Mouse (Mus musculus): ENCODE measurements around the gene Hivep3. TPM values are rescaled to one million over a fixed set of nuclear protein-coding genes. Genes with fewer than 3 reads are reported as not detected.
A peak's percentile ranks its signal among the peaks of the same experiment; 100 is the strongest.

Gene Hivep3
- polyA plus RNA-seq, 1 experiment from 2014 or later = 24.0 TPM

DNA sequence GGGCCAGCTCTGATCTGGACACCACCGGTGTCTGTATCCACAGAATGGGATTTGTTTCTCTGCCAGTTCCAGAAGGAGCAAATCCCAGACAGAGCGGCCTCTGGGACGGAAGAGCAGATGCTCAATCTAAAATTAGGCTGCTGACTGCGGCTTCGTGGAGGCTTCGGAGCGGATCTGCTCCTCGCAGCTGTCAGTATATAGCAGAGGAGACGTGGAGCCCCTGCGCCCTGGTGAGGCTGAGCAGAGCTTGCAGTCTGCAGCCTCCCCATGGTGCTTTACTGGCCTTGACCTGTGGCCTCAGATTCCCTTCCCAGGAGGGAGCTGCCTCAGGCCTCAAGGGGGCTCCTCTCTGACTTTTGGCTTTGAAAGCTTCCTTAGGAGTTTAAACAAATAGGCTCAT lies 290.5 kb downstream of the Hivep3 start:
- no peak overlapping the region for H3K4me3 ChIP-seq
- 40% methylated on average over 10 of the region's 10 CpGs for WGBS
- ATAC-seq (ENCODE audit: borderline replicate concordance, extremely low read depth, low FRiP score, low TSS enrichment) = peak; percentile 62; the same call in 1 of the 2 replicates
- no peak overlapping the region for H3K4me2 ChIP-seq
- no peaks in the 10 kb centered on the region for H3K36me3 ChIP-seq
- H3K4me1 ChIP-seq = no peaks in the 10 kb centered on the region
- H3K27me3 ChIP-seq = no peaks in the 10 kb centered on the region
- H3K27ac ChIP-seq = no peak overlapping the region
- H3K9me3 ChIP-seq = no peaks in the 10 kb centered on the region
- no peak overlapping the region for H3K9ac ChIP-seq

- 77% methylated on average over 1 of the region's 1 CpGs for WGBS
- Histone ChIP-seq H3K9ac (no peak overlapping the region), H3K4me3 (no peak overlapping the region), H3K9me3 (no peaks in the 10 kb centered on the region), H3K27me3 (peaks cover 13% of the 10 kb centered on the region; the same call in 1 of the 2 replicates), H3K4me2 (no peak overlapping the region), H3K4me1 (peaks cover 4% of the 10 kb centered on the region; the same call in 1 of the 2 replicates), H3K27ac (no peak overlapping the region), H3K36me3 (no peaks in the 10 kb centered on the region)
- no peak for ATAC-seq (ENCODE audit: borderline replicate concordance, extremely low read depth, low FRiP score, low TSS enrichment)
Observed at GRCm38 (mm10) chr4:120027671-120028070, 294.1 kb downstream of the Hivep3 start.

- Histone ChIP-seq H3K27ac (no peak overlapping the region), H3K27me3 (peaks cover 35% of the 10 kb centered on the region), H3K4me3 (no peak overlapping the region), H3K9me3 (no peaks in the 10 kb centered on the region), H3K36me3 (no peaks in the 10 kb centered on the region), H3K4me2 (no peak overlapping the region), H3K9ac (no peak overlapping the region), H3K4me1 (peaks cover 12% of the 10 kb centered on the region)
- WGBS = 70% methylated on average over 1 of the region's 1 CpGs
- ATAC-seq (ENCODE audit: borderline replicate concordance, extremely low read depth, low FRiP score, low TSS enrichment) = no peak
Observed at GRCm38 (mm10) chr4:120029937-120030336, 296.4 kb downstream of the Hivep3 start.

DNA sequence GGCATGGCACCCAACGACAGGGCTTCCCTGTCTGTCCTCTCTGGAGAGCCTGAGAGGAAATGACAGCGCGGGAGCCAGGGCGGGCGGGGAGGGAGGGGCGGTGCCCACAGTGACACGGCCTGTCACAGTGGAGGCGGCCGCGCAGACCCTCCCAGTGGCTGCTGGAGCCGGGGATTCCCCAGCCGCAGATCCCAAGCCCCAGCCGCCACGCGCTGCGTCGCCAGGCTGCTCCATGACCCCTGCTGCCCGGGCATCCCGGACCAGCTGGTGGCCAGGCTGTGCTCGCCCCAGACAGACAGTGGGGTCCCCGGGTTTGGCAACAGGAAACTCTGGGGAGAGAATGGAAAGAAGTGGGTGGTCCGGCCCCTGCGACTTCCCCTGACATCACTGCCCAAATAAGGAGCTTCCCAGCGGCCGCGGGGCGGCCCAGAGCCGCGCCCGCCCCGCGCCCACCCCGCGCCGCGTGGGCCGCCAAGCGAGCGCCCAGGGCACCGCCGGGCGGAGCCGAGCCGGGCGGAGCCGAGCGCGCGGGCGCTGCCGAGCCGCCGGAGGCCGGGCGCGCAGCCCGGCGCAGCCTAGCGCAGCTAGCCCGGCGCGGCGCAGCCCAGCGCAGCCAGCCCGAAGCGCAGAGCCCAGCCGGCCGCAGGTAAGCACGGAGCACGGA lies 298.9 kb downstream of the Hivep3 start:
- Histone ChIP-seq H3K27me3 (peaks cover 50% of the 10 kb centered on the region), H3K4me1 (peaks cover 12% of the 10 kb centered on the region), H3K4me3 (peak overlapping the region; percentile 64), H3K9ac (peak overlapping the region; percentile 61), H3K4me2 (peak overlapping the region; percentile 99), H3K27ac (peak overlapping the region; percentile 58), H3K9me3 (no peaks in the 10 kb centered on the region), H3K36me3 (no peaks in the 10 kb centered on the region)
- peak; percentile 90 for ATAC-seq (ENCODE audit: borderline replicate concordance, extremely low read depth, low FRiP score, low TSS enrichment)
- WGBS = 2% methylated on average over 58 of the region's 70 CpGs

DNA sequence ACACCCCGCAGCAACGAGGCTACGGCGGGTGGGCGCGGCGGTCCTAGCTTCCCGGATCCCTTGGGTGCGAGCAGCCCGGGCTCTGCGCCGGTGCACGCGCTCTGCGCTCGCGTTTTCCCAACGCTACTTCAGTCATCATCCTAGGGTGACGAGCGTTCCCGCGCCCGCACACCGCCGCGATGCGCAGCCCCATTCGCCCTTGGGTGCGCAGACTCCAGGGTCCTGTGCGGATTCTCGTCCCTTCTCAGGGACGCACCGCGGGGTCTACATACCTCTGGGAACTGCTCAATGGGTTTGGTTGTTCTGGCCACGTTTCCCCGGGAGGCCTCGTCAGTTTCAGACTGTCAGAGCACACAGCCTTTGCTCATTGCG lies 299.4 kb downstream of the Hivep3 start:
- Histone ChIP-seq H3K9ac (peak overlapping the region; percentile 61), H3K27ac (no peak overlapping the region), H3K36me3 (no peaks in the 10 kb centered on the region), H3K4me2 (peak overlapping the region; percentile 99), H3K4me1 (peaks cover 12% of the 10 kb centered on the region), H3K4me3 (peak overlapping the region; percentile 64), H3K27me3 (peaks cover 50% of the 10 kb centered on the region), H3K9me3 (no peaks in the 10 kb centered on the region)
- WGBS = under 1% methylated on average over 38 of the region's 38 CpGs
- no peak for ATAC-seq (ENCODE audit: borderline replicate concordance, extremely low read depth, low FRiP score, low TSS enrichment)

- Histone ChIP-seq H3K9ac (no peak overlapping the region), H3K4me2 (no peak overlapping the region), H3K36me3 (no peaks in the 10 kb centered on the region), H3K9me3 (no peaks in the 10 kb centered on the region), H3K27me3 (peaks cover 54% of the 10 kb centered on the region), H3K4me1 (peaks cover 12% of the 10 kb centered on the region), H3K4me3 (no peak overlapping the region), H3K27ac (no peak overlapping the region)
- no peak for ATAC-seq (ENCODE audit: borderline replicate concordance, extremely low read depth, low FRiP score, low TSS enrichment)
- WGBS = 87% methylated on average over 4 of the region's 4 CpGs
Observed at GRCm38 (mm10) chr4:120036294-120036693, 302.7 kb downstream of the Hivep3 start.

DNA sequence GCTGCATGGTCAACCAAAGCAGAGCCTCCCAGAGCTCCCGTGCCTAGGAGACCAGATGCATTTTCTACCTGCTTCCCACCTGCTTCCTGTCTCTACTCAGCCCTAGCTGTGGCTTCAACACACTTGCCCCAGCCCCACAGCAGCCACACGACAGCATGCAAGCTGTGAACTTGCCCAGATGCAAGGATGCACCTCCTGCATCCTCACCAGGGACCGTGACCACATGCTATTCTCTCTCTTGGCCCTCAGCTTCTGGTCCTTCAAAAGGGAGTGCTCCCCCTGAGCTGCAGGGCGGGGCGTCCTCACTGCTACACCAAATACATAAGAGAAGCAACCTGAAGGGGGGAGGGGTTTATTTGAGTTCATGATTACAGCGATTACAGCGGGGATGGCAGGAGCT lies 303.4 kb downstream of the Hivep3 start:
- no peaks in the 10 kb centered on the region for H3K9me3 ChIP-seq
- no peaks in the 10 kb centered on the region for H3K36me3 ChIP-seq
- peaks cover 46% of the 10 kb centered on the region for H3K27me3 ChIP-seq
- WGBS = 35% methylated on average over 7 of the region's 7 CpGs
- H3K4me2 ChIP-seq = no peak overlapping the region
- H3K4me1 ChIP-seq = peaks cover 11% of the 10 kb centered on the region
- no peak for ATAC-seq (ENCODE audit: borderline replicate concordance, extremely low read depth, low FRiP score, low TSS enrichment)
- H3K4me3 ChIP-seq = no peak overlapping the region
- no peak overlapping the region for H3K9ac ChIP-seq
- no peak overlapping the region for H3K27ac ChIP-seq

GRCm38 (mm10) chr4:120041520-120041919 lies 307.9 kb downstream of the Hivep3 start:
- H3K27me3 ChIP-seq = peaks cover 7% of the 10 kb centered on the region; the same call in 1 of the 2 replicates
- H3K4me2 ChIP-seq = no peak overlapping the region
- 66% methylated on average over 2 of the region's 2 CpGs for WGBS
- H3K36me3 ChIP-seq = no peaks in the 10 kb centered on the region
- H3K9me3 ChIP-seq = no peaks in the 10 kb centered on the region
- H3K27ac ChIP-seq = no peak overlapping the region
- no peaks in the 10 kb centered on the region for H3K4me1 ChIP-seq
- H3K4me3 ChIP-seq = no peak overlapping the region
- no peak for ATAC-seq (ENCODE audit: borderline replicate concordance, extremely low read depth, low FRiP score, low TSS enrichment)
- H3K9ac ChIP-seq = no peak overlapping the region

- no peaks in the 10 kb centered on the region for H3K4me1 ChIP-seq
- no peak overlapping the region for H3K9ac ChIP-seq
- WGBS = 81% methylated on average over 7 of the region's 7 CpGs
- H3K27me3 ChIP-seq = peaks cover 4% of the 10 kb centered on the region; the same call in 1 of the 2 replicates
- H3K27ac ChIP-seq = no peak overlapping the region
- H3K36me3 ChIP-seq = no peaks in the 10 kb centered on the region
- H3K9me3 ChIP-seq = no peaks in the 10 kb centered on the region
- H3K4me2 ChIP-seq = no peak overlapping the region
- no peak overlapping the region for H3K4me3 ChIP-seq
- ATAC-seq (ENCODE audit: borderline replicate concordance, extremely low read depth, low FRiP score, low TSS enrichment) = no peak
Observed at GRCm38 (mm10) chr4:120042480-120042879, 308.9 kb downstream of the Hivep3 start.

DNA sequence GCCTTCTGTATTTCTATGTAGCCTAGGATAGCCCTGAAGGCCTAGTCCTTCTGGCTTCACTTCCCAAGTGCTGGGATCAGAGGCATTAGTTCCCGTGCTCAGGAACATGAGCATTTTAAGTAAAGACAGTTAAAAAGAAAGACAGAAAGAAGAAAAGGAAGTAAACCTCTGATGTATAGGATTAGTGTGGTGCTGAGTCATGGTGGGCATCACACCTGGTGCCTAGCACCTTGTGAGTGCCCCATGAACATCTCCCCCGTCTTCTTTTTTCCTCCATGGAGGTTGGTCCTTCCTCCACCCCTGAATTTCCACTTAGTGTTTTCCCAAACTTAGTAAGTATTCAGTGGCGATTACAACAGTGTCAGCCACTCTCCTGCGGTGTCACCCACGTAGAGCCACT lies 311.0 kb downstream of the Hivep3 start:
- H3K4me1 ChIP-seq = no peaks in the 10 kb centered on the region
- no peaks in the 10 kb centered on the region for H3K9me3 ChIP-seq
- H3K4me3 ChIP-seq = no peak overlapping the region
- H3K4me2 ChIP-seq = no peak overlapping the region
- WGBS = 80% methylated on average over 5 of the region's 5 CpGs
- no peak for ATAC-seq (ENCODE audit: borderline replicate concordance, extremely low read depth, low FRiP score, low TSS enrichment)
- no peak overlapping the region for H3K27ac ChIP-seq
- no peak overlapping the region for H3K9ac ChIP-seq
- H3K36me3 ChIP-seq = no peaks in the 10 kb centered on the region
- no peaks in the 10 kb centered on the region for H3K27me3 ChIP-seq

- 43% methylated on average over 5 of the region's 5 CpGs for WGBS
- no peak for ATAC-seq (ENCODE audit: borderline replicate concordance, extremely low read depth, low FRiP score, low TSS enrichment)
Observed at GRCm38 (mm10) chr4:120045131-120045537, 311.6 kb downstream of the Hivep3 start.

DNA sequence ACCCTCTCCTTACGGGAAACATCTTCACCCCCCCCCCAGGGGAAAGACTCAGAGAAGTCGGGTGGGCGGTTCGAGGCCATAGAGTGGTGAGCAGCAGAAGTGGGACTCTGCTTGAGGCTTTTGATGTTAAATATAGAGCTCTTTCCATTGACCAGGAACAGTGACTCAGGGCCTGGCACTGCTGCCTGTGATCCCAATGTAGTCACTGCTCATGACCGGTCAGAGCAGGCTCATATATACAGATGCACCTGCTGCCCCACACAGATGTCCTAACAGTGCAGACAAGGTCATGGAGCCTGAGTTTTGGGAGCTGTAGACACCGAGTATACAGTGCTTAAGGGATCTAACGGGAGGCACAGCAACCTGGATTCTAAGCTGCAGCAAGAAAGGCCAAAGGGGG lies 312.3 kb downstream of the Hivep3 start:
- Histone ChIP-seq H3K27ac (no peak overlapping the region), H3K36me3 (no peaks in the 10 kb centered on the region), H3K4me1 (no peaks in the 10 kb centered on the region), H3K4me3 (no peak overlapping the region), H3K4me2 (no peak overlapping the region), H3K9me3 (no peaks in the 10 kb centered on the region), H3K9ac (no peak overlapping the region), H3K27me3 (no peaks in the 10 kb centered on the region)
- ATAC-seq (ENCODE audit: borderline replicate concordance, extremely low read depth, low FRiP score, low TSS enrichment) = no peak
- WGBS = 81% methylated on average over 7 of the region's 7 CpGs

More at GRCm38 (mm10) chr4:120045131-120045537, 311.6 kb downstream of the Hivep3 start:
- H3K36me3 ChIP-seq = no peaks in the 10 kb centered on the region
- H3K9me3 ChIP-seq = no peaks in the 10 kb centered on the region
- H3K4me1 ChIP-seq = no peaks in the 10 kb centered on the region
- H3K27me3 ChIP-seq = no peaks in the 10 kb centered on the region
- H3K4me3 ChIP-seq = no peak overlapping the region
- H3K4me2 ChIP-seq = no peak overlapping the region
- H3K27ac ChIP-seq = no peak overlapping the region
- H3K9ac ChIP-seq = no peak overlapping the region

All from lung, embryonic 15.5 days (tissue).